Mouse (Mus musculus) neutrophil, adult 59 days (primary cell): ENCODE results near the gene Trap1. TPM values are rescaled to one million over a fixed set of nuclear protein-coding genes. Genes with fewer than 3 reads are reported as not detected.

Source experiments
- total RNA-seq, 2 experiments: library from RNA; stranded (reverse); gene quantifications; 1 replicate in 1 of 2; 2 replicates in 1 of 2; pipeline ENCODE4 v1.2.4; 2023

Gene Trap1
- 10 to 100 TPM; 25.0 to 26.1 TPM for total RNA-seq

GRCm38 (mm10) chr16:4077384-4078061 lies at the start of gene Trap1:
Gene Trap1 (minus strand): TSS chr16:4077827.

DNA sequence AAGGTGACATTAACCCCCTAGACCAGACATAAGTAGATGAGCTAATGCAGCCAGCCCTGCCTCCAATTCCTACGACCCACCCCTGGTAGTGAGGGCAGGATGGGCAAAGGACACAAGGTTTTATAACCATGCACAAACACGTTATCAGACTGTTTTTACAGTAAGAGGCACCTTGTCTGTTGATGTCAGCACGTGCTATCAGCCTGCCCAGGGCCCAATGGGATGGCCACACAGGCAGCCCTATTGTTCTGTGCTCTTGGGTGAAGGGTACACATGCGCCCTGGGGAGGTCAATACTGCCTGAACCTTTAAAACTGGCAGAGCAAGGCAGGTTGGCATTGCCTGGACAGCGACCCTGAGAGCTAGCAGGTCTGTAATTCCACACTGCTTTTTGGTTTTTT lies 40.8 kb downstream of the Trap1 start, which contains the start of gene Dnase1:
Gene Dnase1, plus strand, starts transcription at position 136 of the 400 bp plus-strand sequence.

DNA sequence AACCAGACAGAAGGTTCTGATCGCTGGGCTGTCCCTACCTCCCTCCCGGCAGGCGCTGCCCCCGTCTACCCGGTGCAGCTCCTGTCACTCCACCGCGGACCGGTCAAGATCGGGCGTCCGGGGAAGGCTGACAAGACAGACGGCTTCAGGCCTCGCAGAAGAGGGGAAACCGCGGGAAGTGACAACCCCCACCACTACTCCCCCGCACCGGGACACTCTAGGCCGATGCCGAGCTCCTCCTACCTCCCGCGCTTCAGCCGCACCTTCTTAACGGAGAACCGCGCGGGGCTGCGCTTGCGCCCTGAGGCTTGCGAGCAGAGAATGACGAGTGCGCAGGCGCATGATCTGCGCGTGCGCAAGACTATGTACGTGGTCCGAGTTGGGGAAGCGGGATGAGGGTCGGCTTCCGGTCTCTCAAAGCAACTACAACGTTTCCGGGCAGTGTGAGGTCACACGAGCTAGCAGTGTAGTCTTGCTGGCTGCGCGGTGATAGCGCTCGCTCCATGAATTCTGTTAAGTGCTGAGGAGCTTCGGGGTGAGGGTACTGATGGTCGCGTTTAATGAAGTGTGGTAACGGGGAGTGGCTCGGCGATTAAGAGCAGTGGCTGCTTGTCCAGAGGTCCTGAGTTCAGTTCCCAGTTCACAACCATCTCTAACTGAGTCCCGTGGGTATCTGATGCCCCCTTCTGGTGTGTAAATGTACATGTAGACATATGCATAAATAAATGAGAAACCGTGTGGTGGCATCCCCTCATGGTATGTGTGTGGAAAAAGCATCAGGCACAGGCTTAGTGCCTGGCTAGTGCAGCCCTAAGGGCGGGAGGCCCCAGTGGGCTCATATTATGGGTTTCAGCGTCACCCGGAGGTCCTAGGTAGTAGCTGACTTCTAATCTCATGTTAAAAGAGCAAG lies 73.9 kb downstream of the Trap1 start, which contains the start of gene Slx4:
Gene Slx4, minus strand, starts transcription at position 282 of the 910 bp plus-strand sequence.

Other genes with a start within 250 kb of the Trap1 start
- gene Olfr15, start 246.9 kb downstream of the Trap1 start, total RNA-seq = not detected
- gene Zfp174, start 230.6 kb downstream of the Trap1 start, total RNA-seq = under 1 TPM; 0.42 to 0.44 TPM
- gene Naa60, start 205.5 kb downstream of the Trap1 start, total RNA-seq = 100 to 1,000 TPM; 118 to 123 TPM
- 10 to 100 TPM; 18.8 to 23.0 TPM for gene Zfp597, start 193.3 kb downstream of the Trap1 start, total RNA-seq
- 1 to 10 TPM; 1.4 to 1.7 TPM for gene Gm20695, start 193.2 kb downstream of the Trap1 start, total RNA-seq
- gene 1700037C18Rik, start 169.1 kb downstream of the Trap1 start, total RNA-seq = 1 to 10 TPM; 6.4 to 7.7 TPM
- 10 to 100 TPM in 1 of 2 experiments, 1 to 10 TPM in 1; 9.8 to 12.7 TPM for gene Cluap1, start 169.0 kb downstream of the Trap1 start, total RNA-seq
- 1 to 10 TPM in 1 of 2 experiments, under 1 TPM in 1; 0.82 to 1.2 TPM for gene Nlrc3, start 101.2 kb downstream of the Trap1 start, total RNA-seq
- gene Slx4, start 74.1 kb downstream of the Trap1 start, total RNA-seq = 10 to 100 TPM; 21.8 to 26.6 TPM
- 1 to 10 TPM in 1 of 2 experiments, not detected in 1; 1.1 TPM for gene Dnase1, start 40.9 kb downstream of the Trap1 start, total RNA-seq
- gene Crebbp, start 136.2 kb upstream of the Trap1 start, total RNA-seq = 10 to 100 TPM; 76.9 to 84.0 TPM